Mouse (Mus musculus): ENCODE measurements around the gene Fggy.

Fggy gene

DNA sequence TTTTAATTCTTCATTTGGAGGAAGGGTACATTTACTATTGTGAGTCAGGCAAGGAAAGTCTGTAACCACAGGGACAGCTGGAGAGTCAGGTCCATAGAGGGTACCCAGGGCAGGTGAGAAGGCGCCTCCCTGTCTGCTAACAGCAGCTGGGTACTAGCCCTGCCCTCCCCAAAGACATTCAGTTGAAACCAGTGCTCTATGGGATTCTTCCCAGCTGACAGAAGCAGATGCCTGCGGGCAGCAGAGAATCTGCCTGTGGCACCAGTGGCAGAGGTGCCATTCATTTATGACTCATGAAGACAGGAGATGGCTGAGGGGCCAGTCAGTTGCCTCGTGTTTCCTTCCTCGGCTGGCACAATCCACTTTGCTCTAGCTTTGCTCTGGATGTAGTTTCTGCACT, 106.3 kb downstream of the Fggy start:
- DNase-seq (ENCODE audit: low spot score in 2 of 2) = no peak

DNA sequence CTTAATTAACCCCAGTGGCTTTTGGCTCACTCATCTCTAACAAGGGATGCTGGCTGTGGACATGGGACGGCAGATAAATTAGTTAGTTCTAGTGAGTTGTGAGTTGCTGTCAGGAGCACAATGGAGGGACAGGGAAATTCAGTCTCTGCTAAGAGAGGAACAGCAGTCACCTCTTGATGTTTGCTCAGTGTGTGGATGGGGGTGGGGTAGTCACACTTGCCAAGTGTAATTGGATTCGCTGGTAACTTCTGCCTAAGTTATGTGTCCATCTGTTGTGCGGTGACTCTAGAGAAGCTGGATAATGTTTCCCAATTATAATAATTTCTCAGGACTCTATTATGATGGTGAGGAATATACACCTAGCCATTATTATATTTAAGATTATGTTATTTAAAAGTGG, 107.0 kb downstream of the Fggy start:
- DNase-seq (ENCODE audit: low spot score in 2 of 2) = no peak

GRCm38 (mm10) chr4:95666284-95666889, 109.1 kb downstream of the Fggy start:
- DNase-seq (ENCODE audit: low spot score in 2 of 2) = no peak

- no peak for DNase-seq (ENCODE audit: low spot score in 2 of 2)
Measured at GRCm38 (mm10) chr4:95666896-95667295, 109.6 kb downstream of the Fggy start.

- no peak for DNase-seq (ENCODE audit: low spot score in 2 of 2)
Measured at GRCm38 (mm10) chr4:95667595-95667994, 110.3 kb downstream of the Fggy start.

DNA sequence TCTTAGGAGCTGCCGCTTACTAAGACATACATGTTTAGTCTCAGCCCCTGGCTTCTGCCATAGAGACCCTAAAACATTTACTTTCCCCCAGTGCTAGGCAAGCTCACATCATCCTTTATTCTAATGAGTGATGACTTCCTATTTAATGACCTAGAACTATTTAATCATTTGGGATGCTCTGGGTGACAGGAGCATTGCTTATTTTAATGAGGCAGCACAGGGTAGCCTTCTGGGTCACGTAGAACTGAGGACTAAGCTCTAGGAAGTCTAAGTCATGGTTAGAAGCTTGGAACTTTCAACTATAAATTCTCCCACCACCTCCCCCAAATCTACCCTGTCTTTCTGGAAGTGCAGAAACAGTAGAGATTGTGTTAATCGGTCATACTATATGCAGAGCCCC, 111.2 kb downstream of the Fggy start:
- DNase-seq (ENCODE audit: low spot score in 2 of 2) = no peak

- no peak for DNase-seq (ENCODE audit: low spot score in 2 of 2)
Measured at GRCm38 (mm10) chr4:95669336-95669735, 112.0 kb downstream of the Fggy start.

DNA sequence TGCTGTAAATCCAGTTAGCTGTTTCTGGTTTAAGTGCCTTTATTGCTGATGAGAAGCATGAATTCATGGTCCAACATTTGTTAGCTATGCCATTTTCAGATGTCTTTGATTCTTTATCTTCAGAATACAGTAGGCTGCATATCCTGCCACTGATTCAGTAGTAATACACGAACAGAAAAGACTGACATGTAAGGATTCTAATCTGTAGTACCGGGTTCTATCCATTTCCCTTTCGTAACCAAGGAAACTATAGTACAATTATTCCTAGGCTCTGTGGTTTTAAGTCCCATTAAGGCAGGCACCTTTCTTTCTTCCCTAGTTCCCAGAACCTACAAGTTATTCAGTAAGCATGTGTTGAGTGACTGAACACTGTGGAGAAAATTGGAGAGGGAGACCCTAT, 113.3 kb downstream of the Fggy start:
- no peak for DNase-seq (ENCODE audit: low spot score in 2 of 2)

GRCm38 (mm10) chr4:95672039-95672438, 114.7 kb downstream of the Fggy start:
- no peak for DNase-seq (ENCODE audit: low spot score in 2 of 2)

GRCm38 (mm10) chr4:95676390-95676789, 119.1 kb downstream of the Fggy start:
- DNase-seq (ENCODE audit: low spot score in 2 of 2) = no peak

DNA sequence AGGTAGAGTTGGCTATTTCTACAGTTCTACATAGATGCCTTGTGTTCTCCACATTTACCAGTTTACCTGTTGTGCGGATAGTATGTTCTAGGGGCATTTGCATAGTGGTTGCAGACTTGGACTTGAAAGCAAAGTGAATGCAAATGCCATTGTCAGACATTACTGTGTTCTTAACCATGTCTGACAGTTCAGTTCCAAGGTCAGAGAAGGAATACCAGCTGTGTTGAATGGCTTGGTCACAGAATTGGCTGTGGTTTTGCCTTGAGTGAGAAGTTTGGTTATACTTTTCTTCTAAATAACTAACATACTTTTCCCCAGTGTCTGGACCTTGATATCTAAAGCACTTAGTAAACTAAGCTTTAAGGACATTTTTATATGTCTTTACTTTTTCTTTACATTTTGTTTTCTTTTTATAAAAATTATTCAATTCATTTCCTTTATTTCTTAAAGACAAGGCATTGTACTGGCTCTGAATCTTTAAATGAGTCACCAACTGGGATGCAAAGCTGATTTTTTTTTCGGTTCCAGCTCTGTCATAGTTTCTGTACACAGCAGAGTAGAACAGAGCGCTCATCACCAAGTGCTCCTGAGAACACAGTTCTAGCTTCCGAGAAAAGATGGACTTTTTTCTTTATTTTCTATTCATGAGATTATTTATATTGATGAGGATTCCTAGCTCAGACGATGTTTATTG, 123.6 kb downstream of the Fggy start:
- no peak for DNase-seq (ENCODE audit: low spot score in 2 of 2)

- no peak for DNase-seq (ENCODE audit: low spot score in 2 of 2)
Measured at GRCm38 (mm10) chr4:95684522-95685080, 127.3 kb downstream of the Fggy start.

- DNase-seq (ENCODE audit: low spot score in 2 of 2) = no peak
Measured at GRCm38 (mm10) chr4:95686775-95687174, 129.5 kb downstream of the Fggy start.

DNA sequence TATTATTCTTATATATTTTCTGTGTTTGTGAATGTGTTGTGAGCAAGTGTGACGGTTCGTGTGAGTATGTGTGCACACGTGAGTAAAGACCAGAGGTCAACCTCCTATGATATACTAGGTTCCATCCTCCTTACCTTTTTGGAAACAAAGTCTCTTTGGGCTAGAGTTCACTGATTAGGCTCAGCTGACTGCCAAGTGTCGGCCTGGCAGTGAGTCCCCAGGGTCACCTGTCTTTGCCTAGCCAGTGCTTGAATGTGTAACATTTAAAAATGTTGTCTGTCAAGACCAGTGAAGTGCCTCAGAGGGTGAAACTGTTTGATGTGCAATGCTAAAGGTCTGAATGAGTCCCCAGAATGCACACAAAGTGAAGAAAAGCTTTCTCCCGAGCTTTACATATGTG, 130.0 kb downstream of the Fggy start:
- no peak for DNase-seq (ENCODE audit: low spot score in 2 of 2)

- DNase-seq (ENCODE audit: low spot score in 2 of 2) = no peak
Measured at GRCm38 (mm10) chr4:95688159-95688558, 130.9 kb downstream of the Fggy start.

DNA sequence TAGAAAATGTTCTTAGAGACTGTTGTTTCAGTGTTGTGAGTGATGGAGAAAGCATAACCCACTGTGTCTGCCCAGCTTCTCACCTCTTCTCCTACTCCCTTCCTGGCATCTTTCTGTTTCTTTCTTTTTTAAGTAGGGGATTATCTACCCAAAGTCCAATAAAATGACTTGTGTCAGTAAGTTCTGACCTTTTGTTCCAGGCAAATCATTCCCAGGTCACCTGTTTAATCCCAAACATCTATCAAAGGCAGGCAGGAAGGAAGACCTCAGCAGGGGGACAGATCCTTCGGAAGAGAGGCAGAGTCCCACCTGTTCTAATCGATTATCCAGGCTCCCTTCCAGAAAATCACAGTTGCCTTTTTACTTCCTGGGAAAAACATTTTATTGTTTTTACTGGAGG, 143.1 kb downstream of the Fggy start:
- no peak for DNase-seq (ENCODE audit: low spot score in 2 of 2)

GRCm38 (mm10) chr4:95707941-95708897, 150.9 kb downstream of the Fggy start:
- DNase-seq (ENCODE audit: low spot score in 2 of 2) = no peak

DNA sequence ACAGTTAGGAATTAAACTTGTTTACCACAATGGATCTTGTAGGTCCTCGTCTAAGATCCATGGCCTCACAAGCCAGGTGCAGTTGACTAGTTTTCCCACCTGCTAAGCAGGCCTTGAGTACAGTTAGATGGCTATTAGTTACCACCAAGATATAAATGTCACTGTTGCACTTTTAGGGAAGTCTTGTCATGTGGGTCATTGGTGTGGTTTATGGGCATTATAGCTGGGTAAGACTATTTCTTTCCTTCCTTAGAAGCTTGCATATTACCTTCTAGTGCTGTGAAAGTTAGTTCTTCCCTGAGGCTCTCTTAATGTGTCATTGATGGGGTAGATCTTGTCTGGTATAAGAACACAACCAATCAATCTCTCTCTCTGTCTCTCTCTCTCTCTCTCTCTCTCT, 152.4 kb downstream of the Fggy start:
- no peak for DNase-seq (ENCODE audit: low spot score in 2 of 2)

DNA sequence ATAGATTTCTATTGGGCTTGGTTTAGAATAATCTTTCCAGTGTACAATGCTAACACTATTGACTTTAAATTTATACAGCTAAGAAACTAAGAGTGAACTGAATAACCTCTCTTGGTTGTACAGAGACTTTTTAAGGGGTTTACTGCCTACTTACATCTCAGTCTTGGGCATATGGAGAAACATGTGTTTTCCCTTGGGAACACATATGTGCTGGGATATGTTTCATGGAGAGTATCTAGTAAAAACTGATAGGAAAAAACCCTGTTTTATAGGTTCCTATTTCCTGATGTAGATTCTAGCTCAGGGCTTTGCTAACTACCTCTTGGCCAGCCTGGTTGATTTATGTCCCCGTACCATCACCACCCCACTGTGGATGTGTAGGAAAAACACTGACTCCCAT, 155.5 kb downstream of the Fggy start:
- no peak for DNase-seq (ENCODE audit: low spot score in 2 of 2)

GRCm38 (mm10) chr4:95713271-95713670, 156.0 kb downstream of the Fggy start:
- DNase-seq (ENCODE audit: low spot score in 2 of 2) = no peak

DNA sequence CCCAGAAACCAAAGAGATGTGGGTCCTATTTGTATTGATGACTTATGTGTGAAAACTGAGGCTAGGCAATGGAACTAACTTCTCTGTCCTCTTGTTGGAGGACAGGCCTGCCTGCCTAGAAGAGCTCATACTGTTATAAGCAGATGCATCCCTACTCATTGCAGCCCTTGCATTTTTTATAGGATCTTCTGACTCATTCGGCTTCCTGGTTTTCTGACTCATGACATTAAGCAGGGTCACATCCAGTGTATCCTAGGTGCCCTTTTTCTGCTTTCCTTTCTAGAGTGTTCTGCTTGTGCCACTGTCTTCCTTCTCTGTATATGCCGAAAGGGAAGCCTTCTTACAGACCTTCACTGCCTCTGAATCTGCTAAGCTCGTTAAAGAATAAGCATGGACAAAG, 158.8 kb downstream of the Fggy start:
- no peak for DNase-seq (ENCODE audit: low spot score in 2 of 2)

DNA sequence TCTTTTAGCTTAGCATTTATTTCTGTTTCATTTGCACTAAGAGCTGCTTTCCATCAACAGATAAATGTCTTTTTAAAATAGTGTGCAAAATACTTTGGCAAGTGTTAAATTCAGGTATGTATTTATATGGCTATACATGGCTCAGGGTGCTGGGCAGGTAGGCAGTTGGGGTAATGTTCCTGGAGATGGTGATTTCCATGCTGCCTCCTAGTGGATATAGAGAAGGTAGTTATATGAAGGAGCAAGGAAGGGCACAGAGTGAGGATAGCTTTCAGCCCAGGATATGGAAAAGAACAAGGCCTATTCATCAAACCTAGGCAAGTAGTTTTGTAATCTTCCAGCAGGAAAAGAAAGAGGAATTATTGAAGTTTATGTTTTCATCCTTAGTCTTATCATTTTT, 166.3 kb downstream of the Fggy start:
- DNase-seq (ENCODE audit: low spot score in 2 of 2) = no peak
